Mouse (Mus musculus) left cerebral cortex, adult 2 months (tissue): ENCODE measurements around the gene Defb15. TPM values are rescaled to one million over a fixed set of nuclear protein-coding genes. Genes with fewer than 3 reads are reported as not detected.
"Not testable (repeated sequence)": the region's sequence is repeated elsewhere in the genome, so short reads cannot be mapped to it uniquely, and the experiment has no call there.

ENCODE experiments used
- DNase-seq, 2 experiments: peaks; one replicate each; pipeline ENCODE4 v3.0.0; 2021 to 2022; ENCODE audit warnings: low spot score in 2 of 2, mixed read lengths in 1 of 2; ENCODE audit errors: extremely low spot score in 1 of 2
- H3K27ac ChIP-seq: fragments of 200-600 bp; 2 replicates; pipeline ENCODE4 v1.8.1; 2022
- H3K4me3 ChIP-seq: fragments of 200-600 bp; 2 replicates; pipeline ENCODE4 v1.8.1; 2022
- CTCF ChIP-seq: fragments of 200-600 bp; IDR thresholded peaks from 2 replicates; pipeline ENCODE4 v1.8.1; 2022; ENCODE audit warnings: antibody characterized with exemption, mild to moderate bottlenecking, moderate library complexity
- intact Hi-C: fragments of 180-260 bp; cut with DNase I; formaldehyde crosslinking; loops from one replicate; pipeline ENCODE4 v1.15.1; 2025
- total RNA-seq, 2 experiments: library from RNA; stranded (reverse); gene quantifications; 2 replicates each; pipeline ENCODE4 v1.2.3; 2021

Gene Defb15
- total RNA-seq, 2 experiments from 2014 or later: not detected

DNA sequence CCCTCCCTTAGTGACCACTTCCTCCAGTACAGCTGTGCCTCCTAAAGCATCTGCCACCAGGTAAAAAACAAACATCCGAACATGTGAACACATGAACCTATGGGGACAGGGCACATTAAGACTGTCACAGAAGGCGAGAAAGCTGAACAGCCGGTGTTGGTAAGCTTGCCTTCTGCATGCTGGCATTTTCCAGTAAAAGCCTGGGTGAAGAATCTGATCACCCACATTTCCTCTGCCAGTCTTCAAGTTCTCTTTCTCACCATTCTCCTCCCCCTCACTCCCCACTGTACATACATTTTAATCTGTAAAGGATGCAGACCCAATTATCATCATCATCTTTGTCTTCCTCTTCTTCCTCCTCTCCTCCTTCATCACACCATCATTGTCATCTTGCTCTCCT, 16.9 kb downstream of the Defb15 start:
- intact Hi-C loops: no loop called here
- H3K27ac ChIP-seq: no peak overlapping the region
- no peak overlapping the region for H3K4me3 ChIP-seq
- DNase-seq: peak; percentile 7 to 10
- no peak for TF ChIP-seq CTCF

DNA sequence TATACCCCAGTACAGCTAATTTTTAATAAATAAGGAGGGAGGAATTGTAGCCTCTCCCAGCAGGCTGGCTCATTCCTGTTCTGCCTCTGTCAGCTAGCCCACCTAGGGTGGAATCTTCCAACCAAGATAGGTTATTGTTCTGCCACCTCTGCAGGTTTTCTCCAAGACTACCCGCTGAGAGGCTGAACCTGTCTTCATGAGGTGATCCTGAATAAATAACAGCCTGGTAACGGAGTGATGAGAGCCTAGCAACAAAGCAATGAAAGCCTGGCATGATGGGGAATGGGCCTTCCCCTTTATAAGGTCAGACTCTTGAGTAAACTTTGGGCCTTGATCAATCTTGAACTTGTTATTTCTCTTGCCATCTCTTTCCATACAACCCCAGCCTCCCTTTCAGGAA, 20.0 kb downstream of the Defb15 start:
- H3K27ac ChIP-seq: no peak overlapping the region
- no peak for DNase-seq
- no peak overlapping the region for H3K4me3 ChIP-seq
- intact Hi-C loops: no loop called here
- TF ChIP-seq CTCF: no peak

DNA sequence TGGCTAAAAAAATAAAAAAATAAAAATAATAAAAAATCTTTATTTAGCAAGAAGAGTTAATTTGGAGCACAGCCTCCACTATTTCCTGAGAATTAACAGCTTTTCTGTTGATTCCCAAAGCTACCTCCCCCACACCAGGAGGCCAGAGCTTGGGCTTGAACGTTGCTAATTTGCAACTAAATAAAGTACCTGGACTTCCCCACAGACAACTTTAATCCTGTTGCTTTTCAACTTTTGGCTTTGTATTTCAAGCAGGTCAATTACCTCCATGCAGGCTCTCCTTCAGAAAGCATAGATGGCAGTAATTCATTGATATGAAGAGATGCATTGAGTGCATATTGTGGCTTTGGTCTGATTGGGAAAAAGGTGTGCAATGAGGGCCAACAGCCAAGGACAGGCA, 20.6 kb downstream of the Defb15 start:
- intact Hi-C loops: no loop called here
- DNase-seq: no peak
- Histone ChIP-seq H3K4me3 (no peak overlapping the region), H3K27ac (no peak overlapping the region)
- no peak for TF ChIP-seq CTCF

DNA sequence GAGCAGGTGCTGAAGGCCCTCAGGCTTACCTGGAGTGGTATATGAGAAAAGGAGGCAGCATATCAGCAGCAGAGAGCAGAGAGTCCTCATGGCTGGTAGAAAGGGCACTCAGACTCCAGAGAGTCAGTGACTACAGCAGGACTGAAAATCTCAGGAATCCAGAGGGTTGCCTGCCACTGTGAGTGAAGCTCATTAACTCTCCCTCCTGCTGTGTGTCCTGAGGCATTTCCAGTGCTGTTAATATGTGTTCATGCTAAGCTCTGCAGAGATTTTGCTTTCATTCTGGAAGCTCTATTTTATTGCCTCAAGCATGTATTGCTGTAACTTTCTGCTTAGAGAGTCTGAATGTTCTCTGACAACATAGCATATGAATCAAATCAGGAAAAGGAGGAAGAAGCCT, 26.2 kb downstream of the Defb15 start, which contains the start of gene Defb11:
Gene Defb11 (minus strand): TSS at position 123 of the 400 bp plus-strand sequence.
- DNase-seq, intact Hi-C loops, H3K27ac ChIP-seq, H3K4me3 ChIP-seq: not testable (repeated sequence)

DNA sequence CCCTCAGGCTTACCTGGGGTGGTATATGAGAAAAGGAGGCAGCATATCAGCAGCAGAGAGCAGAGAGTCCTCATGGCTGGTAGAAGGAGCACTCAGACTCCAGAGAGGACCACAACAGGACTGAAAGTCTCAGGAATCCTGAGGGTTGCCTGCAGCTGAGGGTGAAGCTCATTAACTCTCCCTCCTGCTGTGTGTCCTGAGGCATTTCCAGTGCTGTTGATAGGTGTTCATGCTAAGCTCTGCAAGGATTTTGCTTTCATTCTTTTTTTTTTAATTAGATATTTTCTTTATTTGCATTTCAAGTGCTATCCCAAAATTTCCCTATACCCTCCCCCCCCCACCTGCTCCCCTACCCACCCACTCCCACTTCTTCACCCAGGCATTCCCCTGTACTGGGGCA, 47.2 kb downstream of the Defb15 start, which contains the start of gene Defb9:
Gene Defb9 (minus strand): TSS at position 101 of the 400 bp plus-strand sequence.
- intact Hi-C loops, H3K4me3 ChIP-seq, H3K27ac ChIP-seq, DNase-seq: not testable (repeated sequence)

Other genes starting within 250 kb of the Defb15 start
- gene AY761184, start 229.1 kb downstream of the Defb15 start, total RNA-seq: not detected
- gene Defa24, start 198.2 kb downstream of the Defb15 start, total RNA-seq: not detected
- gene Defb50, start 109.2 kb downstream of the Defb15 start, total RNA-seq: not detected
- gene Defb2, start 92.8 kb downstream of the Defb15 start, total RNA-seq: not detected
- gene Defb10, start 73.8 kb downstream of the Defb15 start, total RNA-seq: not detected
- not detected for gene Defb9, start 47.3 kb downstream of the Defb15 start, total RNA-seq
- gene Defb11, start 26.3 kb downstream of the Defb15 start, total RNA-seq: not detected
- not detected for gene Defb35, start 5.6 kb upstream of the Defb15 start, total RNA-seq
- not detected for gene Defb13, start 14.1 kb upstream of the Defb15 start, total RNA-seq
- gene Fam90a1a, start 26.0 kb upstream of the Defb15 start, total RNA-seq: not detected
- gene Ccdc70, start 37.1 kb upstream of the Defb15 start, total RNA-seq: not detected
- gene Atp7b, start 127.6 kb upstream of the Defb15 start, total RNA-seq: 1 to 10 TPM; 1.9 to 2.1 TPM
- 10 to 100 TPM; 30.6 to 32.0 TPM for gene Alg11, start 128.0 kb upstream of the Defb15 start, total RNA-seq
- gene Nek5, start 192.3 kb upstream of the Defb15 start, total RNA-seq: not detected
- gene Nek3, start 233.7 kb upstream of the Defb15 start, total RNA-seq: 1 to 10 TPM; 1.3 to 1.9 TPM